Mouse (Mus musculus) E14TG2a.4 (cell line): ENCODE results near the gene Dgkg.

ENCODE experiments used
- CTCF ChIP-seq: conservative IDR thresholded peaks from 2 replicates; pipeline ENCODE4 v1.5.1; 2014; ENCODE audit warnings: low read length
- NANOG ChIP-seq: IDR thresholded peaks from 2 replicates; pipeline ENCODE4 v1.6.1; 2014; ENCODE audit warnings: borderline replicate concordance, low read length, mixed read lengths
- POU5F1 ChIP-seq: IDR thresholded peaks from 2 replicates; pipeline ENCODE4 v1.6.1; 2014; ENCODE audit warnings: low read length, borderline replicate concordance

- no peak for TF ChIP-seq CTCF
- no peak for TF ChIP-seq NANOG
- TF ChIP-seq POU5F1 = no peak
Observed at GRCm38 (mm10) chr16:22589619-22590018, 67.4 kb downstream of the Dgkg start.
